Mouse (Mus musculus) liver, embryonic 14.5 days (tissue): ENCODE measurements at regions not wholly inside any gene's neighbourhood (a gene's known extent, or its start where the extent isn't known, plus 50 kb on each side); places are given as distances from the start of the nearest gene placed in this dataset.
A peak's percentile ranks its signal among the peaks of the same experiment; 100 is the strongest.

Experiments used
- ATAC-seq: fragments of 200-750 bp; cut with Nextera tagmentation; 2 replicates; pipeline ENCODE4 v1.8.0; 2017; ENCODE audit warnings: moderate number of reproducible peaks, mild to moderate bottlenecking, moderate library complexity; ENCODE audit not compliant: insufficient read depth
- DNase-seq, 3 experiments: peaks; one replicate each; pipeline ENCODE4 v3.0.0-alpha.2; 2012 to 2013; ENCODE audit warnings: low read depth in 3 of 3, low spot score in 3 of 3
- H3K27ac ChIP-seq: fragments of 300-500 bp; sonication (generic); 2 replicates; pipeline ENCODE4 v1.5.1; 2014; ENCODE audit warnings: moderate library complexity, mild to moderate bottlenecking, control low read depth, inconsistent platforms
- H3K27me3 ChIP-seq: fragments of 300-500 bp; sonication (generic); 2 replicates; pipeline ENCODE4 v1.6.1; 2014; ENCODE audit warnings: mild to moderate bottlenecking, low read length, moderate library complexity; ENCODE audit not compliant: control insufficient read depth, insufficient read depth
- H3K36me3 ChIP-seq: fragments of 300-500 bp; sonication (generic); replicated peaks from 2 replicates; pipeline ENCODE4 v1.6.1; 2014; ENCODE audit warnings: low read depth; ENCODE audit not compliant: control insufficient read depth, insufficient read depth
- H3K4me1 ChIP-seq, 2 experiments: fragments of 200-500 bp in 1 of 2; fragments of 300-500 bp in 1 of 2; sonication (generic) in 1 of 2; replicated peaks; 2 replicates each; pipeline ENCODE4 v1.6.1; 2012 to 2014; ENCODE audit warnings: antibody characterized with exemption in 1 of 2, inconsistent platforms in 1 of 2, low read length in 1 of 2; ENCODE audit not compliant: control insufficient read depth in 2 of 2, insufficient read depth in 2 of 2
- H3K4me2 ChIP-seq: fragments of 300-500 bp; sonication (generic); 2 replicates; pipeline ENCODE4 v1.6.1; 2014; ENCODE audit warnings: low read depth, mild to moderate bottlenecking, control low read depth, moderate library complexity
- H3K4me3 ChIP-seq, 2 experiments: fragments of 200-500 bp in 1 of 2; fragments of 300-500 bp in 1 of 2; sonication (generic) in 1 of 2; 2 replicates each; pipeline ENCODE4 v1.5.1; 2012 to 2014; ENCODE audit warnings: low read depth in 2 of 2, low read length in 2 of 2, mild to moderate bottlenecking in 2 of 2, control low read depth in 1 of 2, inconsistent platforms in 1 of 2, moderate library complexity in 1 of 2; ENCODE audit not compliant: insufficient read depth in 1 of 2
- H3K9ac ChIP-seq: fragments of 300-500 bp; sonication (generic); replicated peaks from 2 replicates; pipeline ENCODE4 v1.6.1; 2014; ENCODE audit warnings: mild to moderate bottlenecking, control low read depth, moderate library complexity
- H3K9me3 ChIP-seq: fragments of 300-500 bp; sonication (generic); 2 replicates; pipeline ENCODE4 v1.6.1; 2016; ENCODE audit warnings: low read length, mixed read lengths; ENCODE audit not compliant: control insufficient read depth
- CTCF ChIP-seq: IDR thresholded peaks from 2 replicates; pipeline ENCODE4 v1.5.1; 2016; ENCODE audit warnings: antibody characterized with exemption, low read depth, control low read depth
- EP300 ChIP-seq: IDR thresholded peaks from 2 replicates; pipeline ENCODE4 v1.6.1; 2016; ENCODE audit warnings: antibody characterized with exemption, low read depth
- WGBS: fragments of 180-500 bp; shearing (Covaris S2); extraction: QIAGEN DNeasy Blood & Tissue Kit; methylation state at CpG from one replicate; pipeline ENCODE4 v1.1.7; 2014; ENCODE audit not compliant: insufficient replicate concordance; 5-methylcytosine and 5-hydroxymethylcytosine counted together

GRCm38 (mm10) chr5:118326837-118327541, 82.0 kb downstream of the 2410131K14Rik start:
- TF ChIP-seq CTCF (no peak), EP300 (no peak)
- Histone ChIP-seq H3K27ac (no peak overlapping the region), H3K27me3 (peaks cover 50% of the 10 kb centered on the region), H3K4me3 (peak overlapping the region; percentile 8 to 10; a peak in 1 of 4 replicates), H3K9ac (no peak overlapping the region), H3K9me3 (no peaks in the 10 kb centered on the region), H3K36me3 (no peaks in the 10 kb centered on the region), H3K4me1 (no peaks in the 10 kb centered on the region), H3K4me2 (peak overlapping the region; percentile 45)
- WGBS, result 2% methylated on average over 18 of the region's 18 CpGs
- ATAC-seq (no peak), DNase-seq (no peak)

- 12% methylated on average over 28 of the region's 28 CpGs for WGBS
- no peak for DNase-seq
Observed at GRCm38 (mm10) chr5:118327961-118328712, 83.1 kb downstream of the 2410131K14Rik start.

DNA sequence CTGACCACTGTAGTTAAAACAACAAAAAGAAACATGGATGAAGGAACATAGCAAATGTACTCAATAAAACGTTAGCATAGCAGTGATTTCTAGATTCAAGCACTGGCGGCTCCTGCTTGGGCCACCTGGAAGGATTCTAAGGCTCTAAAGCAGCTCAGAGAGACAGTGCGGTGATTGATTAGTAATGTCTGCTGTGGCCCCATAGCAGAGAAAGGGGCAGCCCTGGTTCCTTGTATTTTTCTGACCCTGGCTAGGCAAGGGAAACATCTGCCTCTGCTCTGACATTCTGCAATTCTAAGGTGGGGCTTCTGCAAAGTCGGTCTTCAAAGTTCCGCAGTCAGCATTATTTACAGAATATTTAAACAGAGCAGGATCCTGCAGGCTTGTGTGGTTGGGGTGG, 84.1 kb downstream of the 2410131K14Rik start:
- peaks cover 66% of the 10 kb centered on the region for H3K27me3 ChIP-seq

More at GRCm38 (mm10) chr5:118327961-118328712, 83.1 kb downstream of the 2410131K14Rik start:
- peaks cover 62% of the 10 kb centered on the region for H3K27me3 ChIP-seq
- H3K9ac ChIP-seq, result no peak overlapping the region
- TF ChIP-seq CTCF (no peak), EP300 (no peak)
- H3K27ac ChIP-seq, result no peak overlapping the region
- no peak overlapping the region for H3K4me3 ChIP-seq
- no peaks in the 10 kb centered on the region for H3K36me3 ChIP-seq
- H3K9me3 ChIP-seq, result no peaks in the 10 kb centered on the region
- peak overlapping the region; percentile 45 for H3K4me2 ChIP-seq
- ATAC-seq, result no peak
- H3K4me1 ChIP-seq, result no peaks in the 10 kb centered on the region

DNA sequence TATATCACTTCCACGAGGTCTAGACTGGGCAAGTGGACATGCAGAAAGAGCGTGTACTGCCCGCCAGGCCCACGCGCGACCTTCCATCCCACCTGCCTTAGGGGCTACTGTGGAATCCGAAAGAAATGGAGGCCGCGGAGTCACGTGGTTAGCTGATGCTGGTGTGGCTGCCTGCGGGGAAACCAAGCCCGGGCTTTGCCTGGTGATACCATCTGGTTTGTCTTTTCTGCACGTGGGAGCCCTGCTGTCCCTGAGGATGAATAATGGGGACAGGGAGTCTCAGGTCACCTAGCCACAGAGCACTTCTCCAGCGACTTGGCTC, 86.2 kb downstream of the 2410131K14Rik start:
- no peak for ATAC-seq
- WGBS, result 21% methylated on average over 14 of the region's 14 CpGs
- Histone ChIP-seq H3K36me3 (no peaks in the 10 kb centered on the region), H3K4me3 (no peak overlapping the region), H3K9me3 (no peaks in the 10 kb centered on the region), H3K27ac (no peak overlapping the region), H3K4me2 (no peak overlapping the region), H3K27me3 (peaks cover 66% of the 10 kb centered on the region), H3K4me1 (no peaks in the 10 kb centered on the region), H3K9ac (no peak overlapping the region)
- TF ChIP-seq CTCF, result no peak
- TF ChIP-seq EP300, result no peak
- no peak for DNase-seq

More for the DNA sequence above, 84.1 kb downstream of the 2410131K14Rik start:
- ATAC-seq (no peak), DNase-seq (no peak)
- no peaks in the 10 kb centered on the region for H3K9me3 ChIP-seq
- H3K36me3 ChIP-seq, result no peaks in the 10 kb centered on the region
- H3K9ac ChIP-seq, result no peak overlapping the region
- H3K4me2 ChIP-seq, result no peak overlapping the region
- TF ChIP-seq EP300, result no peak
- TF ChIP-seq CTCF, result no peak
- no peak overlapping the region for H3K4me3 ChIP-seq
- no peaks in the 10 kb centered on the region for H3K4me1 ChIP-seq
- no peak overlapping the region for H3K27ac ChIP-seq
- 64% methylated on average over 5 of the region's 5 CpGs for WGBS

DNA sequence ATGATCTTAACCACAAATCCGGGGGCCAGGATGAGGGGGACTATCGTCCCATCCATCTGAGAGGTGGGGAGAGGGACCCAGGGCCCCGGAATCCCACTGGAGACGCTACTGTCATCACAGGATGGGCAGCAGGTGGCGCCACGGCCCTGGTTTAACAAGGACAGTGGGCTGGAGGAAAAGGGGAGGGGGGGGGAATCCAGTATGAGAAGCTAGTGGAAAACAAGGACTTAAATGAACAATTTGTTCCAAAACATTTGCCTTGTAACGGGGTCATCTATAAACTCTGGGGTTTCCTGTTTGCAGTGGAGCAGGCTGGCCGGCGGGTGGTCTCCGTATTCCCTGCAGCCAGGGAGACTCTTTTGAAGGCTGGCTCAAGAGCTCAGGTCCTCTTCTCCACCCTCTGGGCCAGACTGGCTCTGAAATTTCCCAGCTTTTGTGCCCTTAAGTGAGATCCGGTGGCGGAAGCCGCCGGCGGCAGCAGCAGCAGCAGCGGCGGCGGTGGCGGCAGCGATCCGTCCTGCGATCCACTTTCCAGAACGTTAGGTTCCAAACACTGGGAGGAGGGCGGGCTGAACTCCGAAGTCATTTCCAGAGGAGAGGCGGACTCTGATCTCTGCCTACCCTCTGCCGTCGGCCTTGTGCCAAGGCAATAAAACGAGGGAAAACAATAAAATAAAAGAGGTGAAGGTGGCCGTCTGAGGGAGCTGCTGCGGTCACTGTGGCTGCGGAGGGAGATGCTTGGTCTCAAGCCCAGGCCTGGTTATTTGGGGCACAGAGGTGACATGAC, 86.8 kb downstream of the 2410131K14Rik start:
- H3K27me3 ChIP-seq, result peaks cover 63% of the 10 kb centered on the region
- ATAC-seq, result no peak
- H3K27ac ChIP-seq, result no peak overlapping the region

More for the DNA sequence above, 86.8 kb downstream of the 2410131K14Rik start:
- Histone ChIP-seq H3K9ac (0 out of 2 replicates have a peak overlapping the region, but pooled peaks have one; percentile 9), H3K4me2 (peak overlapping the region; percentile 58), H3K9me3 (no peaks in the 10 kb centered on the region), H3K4me1 (no peaks in the 10 kb centered on the region), H3K36me3 (no peaks in the 10 kb centered on the region), H3K4me3 (peak overlapping the region; percentile 22 to 41)
- WGBS, result under 1% methylated on average over 32 of the region's 32 CpGs
- TF ChIP-seq EP300, result no peak
- peak; percentile 73 for TF ChIP-seq CTCF
- peak in 2 of 3 experiments; percentile 6 to 17 for DNase-seq
